Mouse (Mus musculus) lung, adult 2 months (tissue): ENCODE data around the gene Kank1.

Source experiments
- CTCF ChIP-seq: fragments of 200-500 bp; IDR thresholded peaks from 2 replicates; pipeline ENCODE4 v1.5.1; 2011; ENCODE audit warnings: mild to moderate bottlenecking, low read length, control low read depth; ENCODE audit not compliant: insufficient read depth
- POLR2A ChIP-seq: fragments of 200-500 bp; IDR thresholded peaks from 2 replicates; pipeline ENCODE4 v1.6.1; 2011; ENCODE audit warnings: low read depth, mild to moderate bottlenecking, control low read depth, low read length, borderline replicate concordance; ENCODE audit errors: extremely low read depth

- TF ChIP-seq CTCF (no peak), POLR2A (no peak)
These were observed 200.2 kb downstream of the Kank1 start for GRCm38 (mm10) chr19:25436789-25437650.
